Mouse (Mus musculus): Measurements from ENCODE around the gene Ctsk. TPM values are rescaled to one million over a fixed set of nuclear protein-coding genes. Genes with fewer than 3 reads are reported as not detected.

The Ctsk gene
- polyA plus RNA-seq (2012; rRNA removed): 5.5 and 6.7 TPM in 2 replicates

DNA sequence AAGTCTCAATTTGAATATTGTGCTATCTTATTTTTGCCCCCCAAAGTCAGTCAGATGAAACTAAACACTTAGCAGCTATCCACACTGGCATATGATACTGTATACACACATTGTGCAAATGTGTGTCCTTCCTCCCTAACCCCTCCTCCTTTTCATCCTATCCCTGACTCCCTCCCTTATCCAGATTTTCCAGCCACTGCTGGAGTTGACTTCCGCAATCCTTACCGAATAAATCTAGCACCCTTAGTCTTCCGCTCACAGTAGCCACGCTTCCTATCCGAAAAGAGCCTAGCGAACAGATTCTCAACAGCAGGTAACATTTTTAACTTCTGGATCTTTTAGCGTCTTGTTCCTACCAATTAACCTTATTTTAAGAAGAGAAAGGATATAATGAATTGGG is at the start of gene Ctsk:
Ctsk (plus strand) TSS at position 233 of the 400 bp plus-strand sequence.
- TF ChIP-seq POLR2A (IDR thresholded peaks at IDR 0.05; ENCODE audit: extremely low read depth, insufficient read depth, low read length): no peak
- no peak for TF ChIP-seq CTCF (IDR thresholded peaks at IDR 0.05; ENCODE audit: extremely low read depth, insufficient read depth, low read length)
- peak within 1 kb of the TSS; percentile 8; the same call in 1 of the 2 replicates for H3K4me3 ChIP-seq (ENCODE audit: insufficient read depth, low read length)
- H3K4me1 ChIP-seq (ENCODE audit: control insufficient read depth, insufficient read depth, low read length): peaks cover 10% of the 10 kb centered on the region; the same call in 1 of the 2 replicates
- peak within 1 kb of the TSS; percentile 47; the same call in 1 of the 2 replicates for H3K27ac ChIP-seq (ENCODE audit: insufficient read depth, low read length)

DNA sequence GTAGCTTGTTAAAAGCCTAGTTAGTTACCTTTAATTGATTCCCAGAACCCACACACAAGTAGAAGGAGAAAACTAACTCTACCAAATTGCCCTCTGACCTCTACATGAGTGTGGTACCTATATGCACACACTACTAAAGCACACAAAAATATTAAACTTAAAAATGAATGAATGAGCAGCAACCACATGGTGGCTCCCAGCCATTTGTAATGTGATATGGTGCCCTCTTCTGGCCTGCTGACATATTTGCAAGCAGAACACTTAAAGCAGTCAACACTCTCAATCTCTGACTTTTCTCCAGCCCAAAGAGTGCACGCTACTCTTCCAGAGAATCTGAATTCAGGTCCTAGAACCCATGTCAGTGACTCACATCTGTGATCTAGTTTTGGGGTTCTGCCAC is 48.6 kb upstream of the Ctsk start:
- peaks cover 2% of the 10 kb centered on the region; the same call in 1 of the 2 replicates for H3K4me1 ChIP-seq (ENCODE audit: control insufficient read depth, insufficient read depth, low read length)

DNA sequence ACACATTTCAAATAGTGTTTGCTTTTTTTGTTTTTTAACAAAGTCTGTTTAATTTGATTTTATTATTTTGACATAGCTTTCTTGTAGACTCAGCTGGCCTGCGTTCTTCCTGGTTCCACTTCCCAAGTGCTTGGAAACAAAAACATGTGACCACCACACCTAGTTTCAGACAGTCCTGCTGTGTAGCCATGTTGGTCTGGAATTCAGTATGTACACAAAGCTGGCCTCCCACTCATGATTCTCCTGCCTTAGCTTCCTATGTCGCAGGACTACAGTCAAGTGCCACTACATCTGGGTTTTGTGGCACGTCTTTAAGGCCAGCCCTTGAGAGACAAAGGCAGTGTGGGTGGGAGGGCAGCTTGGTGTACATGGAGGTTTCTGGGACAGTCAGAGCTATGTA is 48.1 kb upstream of the Ctsk start:
- Histone ChIP-seq H3K4me3 (ENCODE audit: insufficient read depth, low read length) (no peak overlapping the region), H3K4me1 (ENCODE audit: control insufficient read depth, insufficient read depth, low read length) (peaks cover 2% of the 10 kb centered on the region; the same call in 1 of the 2 replicates), H3K27ac (ENCODE audit: insufficient read depth, low read length) (no peak overlapping the region)
- TF ChIP-seq POLR2A (IDR thresholded peaks at IDR 0.05; ENCODE audit: extremely low read depth, insufficient read depth, low read length): no peak
- no peak for TF ChIP-seq CTCF (IDR thresholded peaks at IDR 0.05; ENCODE audit: extremely low read depth, insufficient read depth, low read length)

More for the DNA sequence above, 48.6 kb upstream of the Ctsk start:
- Histone ChIP-seq H3K4me3 (ENCODE audit: insufficient read depth, low read length) (no peak overlapping the region), H3K27ac (ENCODE audit: insufficient read depth, low read length) (no peak overlapping the region)
- TF ChIP-seq POLR2A (IDR thresholded peaks at IDR 0.05; ENCODE audit: extremely low read depth, insufficient read depth, low read length) (no peak), CTCF (IDR thresholded peaks at IDR 0.05; ENCODE audit: extremely low read depth, insufficient read depth, low read length) (peak; percentile 70)

DNA sequence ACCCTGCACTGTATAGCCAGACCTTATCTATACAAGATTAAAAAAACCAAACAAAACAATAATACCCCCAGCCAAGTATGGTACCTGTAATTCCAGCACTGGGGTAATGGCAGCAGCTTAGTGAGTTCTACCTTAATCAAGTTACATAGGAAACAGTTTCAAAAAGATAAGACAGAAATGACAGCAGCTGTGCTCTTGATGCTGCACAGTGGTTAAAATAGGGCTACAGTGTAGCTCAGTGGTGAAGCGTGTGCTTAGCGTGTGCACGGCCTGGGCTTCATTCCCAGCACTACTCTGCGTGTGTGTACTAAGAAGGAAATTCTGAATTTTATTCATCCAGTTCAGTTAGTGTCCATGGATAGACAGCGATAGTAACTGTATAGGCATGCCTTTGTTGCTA is 42.7 kb upstream of the Ctsk start:
- TF ChIP-seq CTCF (IDR thresholded peaks at IDR 0.05; ENCODE audit: extremely low read depth, insufficient read depth, low read length) (no peak), POLR2A (IDR thresholded peaks at IDR 0.05; ENCODE audit: extremely low read depth, insufficient read depth, low read length) (no peak)
- H3K27ac ChIP-seq (ENCODE audit: insufficient read depth, low read length): no peak overlapping the region
- no peaks in the 10 kb centered on the region for H3K4me1 ChIP-seq (ENCODE audit: control insufficient read depth, insufficient read depth, low read length)
- no peak overlapping the region for H3K4me3 ChIP-seq (ENCODE audit: insufficient read depth, low read length)

DNA sequence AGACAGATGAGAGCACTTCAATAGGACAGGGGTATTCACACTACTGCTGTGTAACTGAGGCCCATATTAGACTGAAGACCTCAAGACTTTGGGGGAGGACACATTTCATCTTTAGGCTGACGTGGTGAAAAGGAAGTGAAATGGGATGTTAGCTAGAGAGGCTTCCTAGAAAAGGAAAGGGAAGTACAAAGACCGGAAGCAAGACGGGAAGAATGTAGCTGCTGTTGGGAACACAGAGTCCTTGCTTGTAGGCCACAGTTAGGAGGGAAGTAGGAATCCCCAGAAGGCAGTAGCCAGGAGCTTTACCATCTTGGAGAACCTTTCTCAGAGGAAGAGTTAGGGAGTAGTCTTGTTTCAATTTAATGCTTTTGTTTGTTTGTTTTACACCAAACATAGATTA is 41.3 kb upstream of the Ctsk start:
- Histone ChIP-seq H3K4me1 (ENCODE audit: control insufficient read depth, insufficient read depth, low read length) (no peaks in the 10 kb centered on the region), H3K27ac (ENCODE audit: insufficient read depth, low read length) (peak overlapping the region; percentile 50; the same call in 1 of the 2 replicates), H3K4me3 (ENCODE audit: insufficient read depth, low read length) (no peak overlapping the region)
- no peak for TF ChIP-seq CTCF (IDR thresholded peaks at IDR 0.05; ENCODE audit: extremely low read depth, insufficient read depth, low read length)
- TF ChIP-seq POLR2A (IDR thresholded peaks at IDR 0.05; ENCODE audit: extremely low read depth, insufficient read depth, low read length): no peak

DNA sequence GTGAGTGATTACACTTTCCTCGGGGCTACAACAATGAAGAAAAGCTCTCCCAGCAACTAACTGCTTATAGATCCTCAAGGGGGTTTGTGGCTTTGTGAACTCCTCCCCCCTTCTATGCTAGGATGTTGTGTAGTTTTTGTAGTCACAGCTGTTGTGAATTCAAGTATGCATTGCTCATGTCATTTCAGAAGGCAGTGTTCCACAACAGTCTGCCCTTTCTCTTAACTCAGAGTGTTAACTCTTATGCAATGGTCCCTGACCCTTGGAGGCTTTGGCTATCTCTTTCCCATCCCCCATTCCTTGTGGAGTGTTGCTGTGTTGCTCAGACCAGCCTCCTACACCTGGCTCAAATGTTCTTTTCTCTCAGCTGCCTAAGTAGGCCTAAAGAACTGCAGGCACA is 39.7 kb upstream of the Ctsk start:
- Histone ChIP-seq H3K27ac (ENCODE audit: insufficient read depth, low read length) (no peak overlapping the region), H3K4me1 (ENCODE audit: control insufficient read depth, insufficient read depth, low read length) (no peaks in the 10 kb centered on the region), H3K4me3 (ENCODE audit: insufficient read depth, low read length) (no peak overlapping the region)
- no peak for TF ChIP-seq CTCF (IDR thresholded peaks at IDR 0.05; ENCODE audit: extremely low read depth, insufficient read depth, low read length)
- TF ChIP-seq POLR2A (IDR thresholded peaks at IDR 0.05; ENCODE audit: extremely low read depth, insufficient read depth, low read length): no peak

DNA sequence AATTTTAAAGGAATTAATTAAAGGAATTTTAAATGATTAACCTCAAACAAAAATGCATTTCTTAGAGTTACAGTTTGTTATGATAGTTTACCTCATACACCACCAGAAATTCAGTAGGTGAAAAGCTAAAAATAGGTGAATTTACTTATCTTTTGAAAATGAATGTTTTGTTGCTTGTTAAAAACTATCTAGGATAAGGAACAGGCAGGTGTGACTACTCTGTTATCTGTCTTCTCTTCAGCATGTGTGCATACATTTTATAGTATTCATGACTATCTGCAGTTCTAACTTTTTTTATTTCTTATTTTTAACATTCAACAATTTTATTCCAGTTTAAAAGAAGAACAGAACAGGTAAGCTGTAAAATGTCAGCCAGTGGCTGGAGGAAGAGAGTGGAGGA is 35.2 kb upstream of the Ctsk start:
- Histone ChIP-seq H3K4me1 (ENCODE audit: control insufficient read depth, insufficient read depth, low read length) (no peaks in the 10 kb centered on the region), H3K4me3 (ENCODE audit: insufficient read depth, low read length) (no peak overlapping the region), H3K27ac (ENCODE audit: insufficient read depth, low read length) (no peak overlapping the region)
- TF ChIP-seq CTCF (IDR thresholded peaks at IDR 0.05; ENCODE audit: extremely low read depth, insufficient read depth, low read length) (no peak), POLR2A (IDR thresholded peaks at IDR 0.05; ENCODE audit: extremely low read depth, insufficient read depth, low read length) (no peak)

DNA sequence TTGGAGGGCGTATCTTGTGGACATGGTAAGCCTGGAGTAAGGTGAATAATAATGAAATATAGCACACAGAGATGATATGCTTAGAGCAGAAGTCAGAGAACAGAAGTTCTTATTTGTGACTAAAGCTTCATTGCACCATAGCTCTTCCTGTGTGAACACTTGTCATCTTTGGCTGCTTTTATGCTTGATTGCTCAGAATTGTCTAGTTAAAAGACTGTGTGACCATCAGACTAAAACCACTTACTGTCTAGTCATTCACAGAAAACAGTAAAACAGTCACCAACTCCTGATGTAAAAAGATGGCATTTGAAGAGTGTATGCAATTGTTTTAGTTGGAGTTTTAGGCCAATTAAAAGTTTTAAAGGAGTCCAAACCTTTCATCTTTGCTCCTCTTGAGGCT is 20.1 kb upstream of the Ctsk start:
- Histone ChIP-seq H3K4me3 (ENCODE audit: insufficient read depth, low read length) (no peak overlapping the region), H3K27ac (ENCODE audit: insufficient read depth, low read length) (no peak overlapping the region), H3K4me1 (ENCODE audit: control insufficient read depth, insufficient read depth, low read length) (no peaks in the 10 kb centered on the region)
- TF ChIP-seq POLR2A (IDR thresholded peaks at IDR 0.05; ENCODE audit: extremely low read depth, insufficient read depth, low read length) (no peak), CTCF (IDR thresholded peaks at IDR 0.05; ENCODE audit: extremely low read depth, insufficient read depth, low read length) (no peak)

DNA sequence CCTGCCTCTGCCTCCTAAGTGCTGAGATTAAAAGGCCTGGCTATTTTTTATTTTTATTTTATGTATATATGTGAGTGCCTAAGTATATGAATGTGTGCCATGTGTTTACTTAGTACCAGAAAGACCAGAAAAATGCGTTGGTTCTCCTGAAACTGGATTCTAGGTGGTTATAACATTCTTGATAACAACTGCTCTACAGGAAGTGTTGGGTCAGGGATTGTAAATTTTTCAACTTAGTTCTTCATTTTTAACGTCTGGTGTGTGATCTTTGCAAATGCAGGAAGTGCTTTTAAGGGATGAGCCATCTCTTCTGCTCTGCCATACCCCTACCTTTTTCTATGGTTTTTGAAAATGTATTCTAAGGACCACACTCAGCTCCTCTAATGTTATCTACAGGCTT is 12.6 kb upstream of the Ctsk start:
- TF ChIP-seq CTCF (IDR thresholded peaks at IDR 0.05; ENCODE audit: extremely low read depth, insufficient read depth, low read length) (no peak), POLR2A (IDR thresholded peaks at IDR 0.05; ENCODE audit: extremely low read depth, insufficient read depth, low read length) (no peak)
- no peaks in the 10 kb centered on the region for H3K4me1 ChIP-seq (ENCODE audit: control insufficient read depth, insufficient read depth, low read length)
- no peak overlapping the region for H3K4me3 ChIP-seq (ENCODE audit: insufficient read depth, low read length)

DNA sequence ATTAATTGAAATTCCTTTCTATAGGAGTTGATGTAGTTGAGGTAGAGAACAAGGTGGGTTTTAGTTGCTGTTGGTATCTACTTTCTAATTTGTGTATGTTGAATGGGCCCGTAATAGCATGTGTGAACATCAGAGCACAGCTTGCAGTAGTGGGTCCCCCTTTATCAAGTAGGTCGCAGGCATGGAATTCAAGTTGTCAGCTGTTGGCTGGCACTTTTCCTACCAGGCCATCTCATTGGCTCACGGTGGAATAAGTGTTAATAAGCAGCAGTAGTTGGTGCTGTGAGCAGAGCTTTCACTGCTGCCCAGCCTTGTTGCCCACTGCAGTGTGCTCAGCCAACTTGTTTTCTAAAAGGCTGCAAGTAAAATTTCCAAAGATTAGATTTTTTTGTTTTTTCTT is 10.4 kb upstream of the Ctsk start:
- Histone ChIP-seq H3K4me3 (ENCODE audit: insufficient read depth, low read length) (no peak overlapping the region), H3K27ac (ENCODE audit: insufficient read depth, low read length) (no peak overlapping the region), H3K4me1 (ENCODE audit: control insufficient read depth, insufficient read depth, low read length) (no peaks in the 10 kb centered on the region; the same call in 1 of the 2 replicates)
- TF ChIP-seq POLR2A (IDR thresholded peaks at IDR 0.05; ENCODE audit: extremely low read depth, insufficient read depth, low read length): no peak
- TF ChIP-seq CTCF (IDR thresholded peaks at IDR 0.05; ENCODE audit: extremely low read depth, insufficient read depth, low read length): no peak

More for the DNA sequence above, 12.6 kb upstream of the Ctsk start:
- no peak overlapping the region for H3K27ac ChIP-seq (ENCODE audit: insufficient read depth, low read length)

Data from cortical plate, adult 2 months (tissue).